Mouse (Mus musculus): ENCODE data around the gene Appl1.
"Not testable (repeated sequence)": the region's sequence is repeated elsewhere in the genome, so short reads cannot be mapped to it uniquely, and the experiment has no call there.

Appl1 gene

GRCm38 (mm10) chr14:26969856-26970407 lies 1.1 kb downstream of the Appl1 start:
- DNase-seq (ENCODE audit: low spot score in 2 of 2) = peak in 1 of 2 experiments; percentile 35

GRCm38 (mm10) chr14:26969164-26969563 lies 1.9 kb downstream of the Appl1 start:
- no peak for DNase-seq (ENCODE audit: low spot score in 2 of 2)

GRCm38 (mm10) chr14:26960518-26960917 lies 10.5 kb downstream of the Appl1 start:
- no peak for DNase-seq (ENCODE audit: low spot score in 2 of 2)

- DNase-seq (ENCODE audit: low spot score in 2 of 2) = not testable (repeated sequence)
These were observed 14.9 kb downstream of the Appl1 start for GRCm38 (mm10) chr14:26956139-26956538.

- DNase-seq (ENCODE audit: low spot score in 2 of 2) = no peak
These were observed 35.5 kb downstream of the Appl1 start for GRCm38 (mm10) chr14:26935558-26935957.

- DNase-seq (ENCODE audit: low spot score in 2 of 2) = no peak
These were observed 36.1 kb downstream of the Appl1 start for GRCm38 (mm10) chr14:26934891-26935290.

- no peak for DNase-seq (ENCODE audit: low spot score in 2 of 2)
These were observed 47.2 kb downstream of the Appl1 start for GRCm38 (mm10) chr14:26923702-26924421.

GRCm38 (mm10) chr14:26919310-26919709 lies 51.7 kb downstream of the Appl1 start:
- DNase-seq (ENCODE audit: low spot score in 2 of 2) = no peak

- no peak for DNase-seq (ENCODE audit: low spot score in 2 of 2)
These were observed 57.3 kb downstream of the Appl1 start for GRCm38 (mm10) chr14:26913681-26914268.

GRCm38 (mm10) chr14:26911826-26912225 lies 59.2 kb downstream of the Appl1 start:
- no peak for DNase-seq (ENCODE audit: low spot score in 2 of 2)

GRCm38 (mm10) chr14:26911201-26911600 lies 59.8 kb downstream of the Appl1 start:
- no peak for DNase-seq (ENCODE audit: low spot score in 2 of 2)

GRCm38 (mm10) chr14:26910461-26910860 lies 60.6 kb downstream of the Appl1 start:
- DNase-seq (ENCODE audit: low spot score in 2 of 2) = not testable (repeated sequence)

- no peak for DNase-seq (ENCODE audit: low spot score in 2 of 2)
These were observed 63.6 kb downstream of the Appl1 start for GRCm38 (mm10) chr14:26907401-26907800.

GRCm38 (mm10) chr14:26900893-26901292 lies 70.1 kb downstream of the Appl1 start:
- no peak for DNase-seq (ENCODE audit: low spot score in 2 of 2)

GRCm38 (mm10) chr14:26899490-26899889 lies 71.5 kb downstream of the Appl1 start:
- DNase-seq (ENCODE audit: low spot score in 2 of 2) = no peak

GRCm38 (mm10) chr14:26894392-26894791 lies 76.6 kb downstream of the Appl1 start, which contains the start of gene Asb14:
TSS of gene Asb14 (plus strand) at chr14:26894557.
- no peak for DNase-seq (ENCODE audit: low spot score in 2 of 2)

GRCm38 (mm10) chr14:26890777-26891176 lies 80.3 kb downstream of the Appl1 start:
- no peak for DNase-seq (ENCODE audit: low spot score in 2 of 2)

- no peak for DNase-seq (ENCODE audit: low spot score in 2 of 2)
These were observed 83.8 kb downstream of the Appl1 start for GRCm38 (mm10) chr14:26887244-26887643.

- no peak for DNase-seq (ENCODE audit: low spot score in 2 of 2)
These were observed 89.3 kb downstream of the Appl1 start for GRCm38 (mm10) chr14:26881700-26882099.

GRCm38 (mm10) chr14:26879976-26880375 lies 91.1 kb downstream of the Appl1 start:
- no peak for DNase-seq (ENCODE audit: low spot score in 2 of 2)

- DNase-seq (ENCODE audit: low spot score in 2 of 2) = no peak
These were observed 92.3 kb downstream of the Appl1 start for GRCm38 (mm10) chr14:26878756-26879155.
